Mouse (Mus musculus): ENCODE results near the gene Camkmt.

GRCm38 (mm10) chr17:85343435-85343834, 253.1 kb downstream of the Camkmt start:
- TF ChIP-seq POLR2A (IDR thresholded peaks at IDR 0.05; ENCODE audit: low read depth, low read length) = no peak
- no peak for TF ChIP-seq CTCF (IDR thresholded peaks at IDR 0.05; ENCODE audit: extremely low read depth, insufficient read length, insufficient replicate concordance, low read depth, low read length)

Data from small intestine, adult 2 months (tissue).